Mouse (Mus musculus): ENCODE data around the gene Gm21293.
"Not testable (repeated sequence)": the region's sequence is repeated elsewhere in the genome, so short reads cannot be mapped to it uniquely, and the experiment has no call there.

Gm21293 gene

GRCm38 (mm10) chr10:104142687-104143086 is at the start of gene Gm21293:
Gene Gm21293 (plus strand): TSS chr10:104142987.
- DNase-seq (ENCODE audit: low read depth, low spot score), result not testable (repeated sequence)

- no peak for DNase-seq (ENCODE audit: low read depth, low spot score)
These were observed 32.7 kb upstream of the Gm21293 start for GRCm38 (mm10) chr10:104110044-104110443.

GRCm38 (mm10) chr10:104118312-104118711 is 24.5 kb upstream of the Gm21293 start:
- DNase-seq (ENCODE audit: low read depth, low spot score), result no peak

GRCm38 (mm10) chr10:104151197-104151596 is 8.4 kb downstream of the Gm21293 start, which contains the start of gene Gm6763:
Gene Gm6763 (plus strand): TSS chr10:104151497.
- DNase-seq (ENCODE audit: low read depth, low spot score), result not testable (repeated sequence)

GRCm38 (mm10) chr10:104159706-104160105 is 16.9 kb downstream of the Gm21293 start, which contains the start of gene Gm8764:
Gene Gm8764 (plus strand): TSS chr10:104160006.
- not testable (repeated sequence) for DNase-seq (ENCODE audit: low read depth, low spot score)

- not testable (repeated sequence) for DNase-seq (ENCODE audit: low read depth, low spot score)
These were observed 25.4 kb downstream of the Gm21293 start, which contains the start of gene Gm21304 for GRCm38 (mm10) chr10:104168215-104168614. Gene Gm21304 (plus strand): TSS chr10:104168515.

GRCm38 (mm10) chr10:104176724-104177123 is 33.9 kb downstream of the Gm21293 start, which contains the start of gene Gm21312:
Gene Gm21312 (plus strand): TSS chr10:104177024.
- DNase-seq (ENCODE audit: low read depth, low spot score), result not testable (repeated sequence)

- DNase-seq (ENCODE audit: low read depth, low spot score), result not testable (repeated sequence)
These were observed 42.4 kb downstream of the Gm21293 start, which contains the start of gene Gm20765 for GRCm38 (mm10) chr10:104185233-104185632. Gene Gm20765 (plus strand): TSS chr10:104185533.

- DNase-seq (ENCODE audit: low read depth, low spot score), result not testable (repeated sequence)
These were observed 51.0 kb downstream of the Gm21293 start, which contains the start of gene Gm4340 for GRCm38 (mm10) chr10:104193742-104194141. Gene Gm4340 (plus strand): TSS chr10:104194042.
